Mouse (Mus musculus): ENCODE measurements around the gene Olfr507. TPM values are rescaled to one million over a fixed set of nuclear protein-coding genes. Genes with fewer than 3 reads are reported as not detected.
"Not testable (repeated sequence)": the region's sequence is repeated elsewhere in the genome, so short reads cannot be mapped to it uniquely, and the experiment has no call there.

Gene Olfr507
- total RNA-seq (2014; fragmentation: Nextera tagmentation) (not detected in 2 replicates), total RNA-seq (2017) (0.12 and 0.22 TPM in 2 replicates), polyA plus RNA-seq (2012) (not detected in 2 replicates)

GRCm38 (mm10) chr7:108621514-108621913, at the start of gene Olfr507:
Gene Olfr507, plus strand, starts transcription at chr7:108621814.
- 0 out of 2 replicates have a peak, but pooled peaks cover 2% of the 10 kb centered on the region for H3K9me3 ChIP-seq (replicated peaks)
- no peak for ATAC-seq (ENCODE audit: extremely low read depth, insufficient number of reproducible peaks, low FRiP score, poor library complexity, severe bottlenecking)

DNA sequence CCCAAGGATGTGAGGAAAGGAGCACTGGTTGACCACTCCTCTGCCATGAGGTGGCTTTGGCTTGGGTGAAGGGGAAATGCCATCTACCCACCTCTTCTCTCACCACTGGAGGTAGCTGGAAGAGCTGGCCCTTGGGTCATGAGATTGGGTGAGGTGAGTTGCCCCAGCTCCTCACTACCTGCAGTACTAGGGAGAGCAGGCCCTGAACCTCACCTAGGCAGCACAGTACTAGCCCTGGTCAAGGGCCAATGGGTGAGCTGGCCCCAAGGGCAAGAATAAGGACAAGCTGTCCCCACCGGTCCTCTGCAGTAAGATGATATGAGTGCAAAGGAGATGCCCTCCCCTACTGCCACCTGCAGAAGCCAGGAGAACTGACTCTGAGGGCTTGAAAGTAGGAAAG, 31.8 kb upstream of the Olfr507 start:
- no peak overlapping the region for H3K4me3 ChIP-seq (ENCODE audit: low read depth, low read length)
- no peaks in the 10 kb centered on the region for H3K36me3 ChIP-seq (replicated peaks)
- no peaks in the 10 kb centered on the region for H3K27me3 ChIP-seq (ENCODE audit: insufficient read depth, low read length)
- H3K4me1 ChIP-seq (ENCODE audit: insufficient read depth, low read depth, low read length): no peaks in the 10 kb centered on the region
- no peak for TF ChIP-seq GATA2 (IDR thresholded peaks at IDR 0.05; ENCODE audit: borderline replicate concordance, low read depth, low read length)
- no peak for TF ChIP-seq POLR2AphosphoS5 (IDR thresholded peaks at IDR 0.05; ENCODE audit: insufficient replicate concordance, low read depth, low read length)
- no peak for TF ChIP-seq CTCF (IDR thresholded peaks at IDR 0.05; ENCODE audit: low read depth, low read length)
- no peak for TF ChIP-seq TAL1 (conservative IDR thresholded peaks at IDR 0.05; ENCODE audit: low read depth, low read length)
- no peak for TF ChIP-seq GATA1 (IDR thresholded peaks at IDR 0.05; ENCODE audit: borderline replicate concordance, low read length)
- DNase-seq (ENCODE audit: low spot score) (no peak), ATAC-seq (ENCODE audit: extremely low read depth, insufficient number of reproducible peaks, low FRiP score, poor library complexity, severe bottlenecking) (no peak)
- peaks cover 15% of the 10 kb centered on the region for H3K9me3 ChIP-seq (replicated peaks)

More at GRCm38 (mm10) chr7:108621514-108621913, at the start of gene Olfr507:
- Histone ChIP-seq H3K27me3 (ENCODE audit: insufficient read depth, low read length) (no peaks in the 10 kb centered on the region), H3K4me1 (ENCODE audit: insufficient read depth, low read depth, low read length) (no peaks in the 10 kb centered on the region), H3K36me3 (replicated peaks) (no peaks in the 10 kb centered on the region), H3K4me3 (ENCODE audit: low read depth, low read length) (no peak within 1 kb of the TSS)
- DNase-seq (ENCODE audit: low spot score): no peak
- TF ChIP-seq TAL1 (conservative IDR thresholded peaks at IDR 0.05; ENCODE audit: low read depth, low read length) (no peak), GATA1 (IDR thresholded peaks at IDR 0.05; ENCODE audit: borderline replicate concordance, low read length) (no peak), GATA2 (IDR thresholded peaks at IDR 0.05; ENCODE audit: borderline replicate concordance, low read depth, low read length) (no peak), POLR2AphosphoS5 (IDR thresholded peaks at IDR 0.05; ENCODE audit: insufficient replicate concordance, low read depth, low read length) (no peak), CTCF (IDR thresholded peaks at IDR 0.05; ENCODE audit: low read depth, low read length) (no peak)

GRCm38 (mm10) chr7:108601916-108602315, 19.7 kb upstream of the Olfr507 start:
- H3K9me3 ChIP-seq (replicated peaks); H3K4me1 ChIP-seq (ENCODE audit: insufficient read depth, low read depth, low read length); DNase-seq (ENCODE audit: low spot score); H3K4me3 ChIP-seq (ENCODE audit: low read depth, low read length); H3K36me3 ChIP-seq (replicated peaks); ATAC-seq (ENCODE audit: extremely low read depth, insufficient number of reproducible peaks, low FRiP score, poor library complexity, severe bottlenecking); H3K27me3 ChIP-seq (ENCODE audit: insufficient read depth, low read length): not testable (repeated sequence)

DNA sequence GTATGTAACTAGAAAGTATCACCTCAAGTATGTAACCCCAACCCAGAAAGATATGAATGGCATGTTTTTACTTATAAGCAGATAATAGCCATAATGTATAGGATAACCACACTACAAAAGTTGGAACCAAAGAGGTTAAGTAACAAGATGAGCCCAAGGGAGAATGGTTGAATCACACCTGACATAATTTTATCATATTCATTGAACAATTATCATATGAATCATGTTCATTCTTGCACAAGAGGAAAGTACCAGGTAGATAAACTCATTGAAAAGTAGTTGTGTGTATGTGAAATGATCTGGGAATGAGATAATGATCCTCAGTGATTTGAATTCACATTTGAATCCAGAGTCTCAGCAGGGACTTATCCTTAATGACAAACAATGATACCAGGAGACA, 11.1 kb upstream of the Olfr507 start, which contains the start of gene Olfr506:
TSS of gene Olfr506 (plus strand) at position 301 of the 400 bp plus-strand sequence.
- Histone ChIP-seq H3K27me3 (ENCODE audit: insufficient read depth, low read length) (no peaks in the 10 kb centered on the region), H3K4me3 (ENCODE audit: low read depth, low read length) (no peak within 1 kb of the TSS), H3K4me1 (ENCODE audit: insufficient read depth, low read depth, low read length) (no peaks in the 10 kb centered on the region), H3K9me3 (replicated peaks) (0 out of 2 replicates have a peak, but pooled peaks cover 3% of the 10 kb centered on the region), H3K36me3 (replicated peaks) (no peaks in the 10 kb centered on the region)
- DNase-seq (ENCODE audit: low spot score) (no peak), ATAC-seq (ENCODE audit: extremely low read depth, insufficient number of reproducible peaks, low FRiP score, poor library complexity, severe bottlenecking) (no peak)
- TF ChIP-seq CTCF (IDR thresholded peaks at IDR 0.05; ENCODE audit: low read depth, low read length): no peak
- TF ChIP-seq GATA2 (IDR thresholded peaks at IDR 0.05; ENCODE audit: borderline replicate concordance, low read depth, low read length): no peak

DNA sequence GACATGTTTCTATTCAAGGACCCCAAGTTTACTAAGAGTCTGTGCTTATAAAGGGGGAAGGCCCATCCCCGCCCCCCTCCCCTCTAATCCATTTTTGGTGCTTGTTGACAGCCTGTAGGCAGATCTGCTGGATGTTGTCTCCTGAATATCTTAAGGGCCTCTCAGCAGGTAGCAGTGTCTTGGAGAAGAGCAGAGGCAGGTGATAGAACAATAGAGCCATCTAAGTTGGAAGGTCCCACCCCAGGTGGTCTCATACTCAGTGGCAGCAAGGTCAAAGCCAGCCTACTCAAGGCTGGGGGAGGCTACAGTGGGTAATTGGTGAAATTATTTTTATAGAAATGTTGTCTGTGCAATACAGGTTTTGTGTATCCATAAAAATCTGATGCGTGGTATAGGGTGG, 7.5 kb upstream of the Olfr507 start:
- no peaks in the 10 kb centered on the region for H3K36me3 ChIP-seq (replicated peaks)
- no peak overlapping the region for H3K4me3 ChIP-seq (ENCODE audit: low read depth, low read length)
- H3K27me3 ChIP-seq (ENCODE audit: insufficient read depth, low read length): no peaks in the 10 kb centered on the region
- ATAC-seq (ENCODE audit: extremely low read depth, insufficient number of reproducible peaks, low FRiP score, poor library complexity, severe bottlenecking): no peak
- no peaks in the 10 kb centered on the region for H3K4me1 ChIP-seq (ENCODE audit: insufficient read depth, low read depth, low read length)
- no peak for DNase-seq (ENCODE audit: low spot score)
- TF ChIP-seq TAL1 (conservative IDR thresholded peaks at IDR 0.05; ENCODE audit: low read depth, low read length) (no peak), GATA2 (IDR thresholded peaks at IDR 0.05; ENCODE audit: borderline replicate concordance, low read depth, low read length) (no peak), CTCF (IDR thresholded peaks at IDR 0.05; ENCODE audit: low read depth, low read length) (no peak), POLR2AphosphoS5 (IDR thresholded peaks at IDR 0.05; ENCODE audit: insufficient replicate concordance, low read depth, low read length) (no peak), GATA1 (IDR thresholded peaks at IDR 0.05; ENCODE audit: borderline replicate concordance, low read length) (no peak)
- no peaks in the 10 kb centered on the region for H3K9me3 ChIP-seq (replicated peaks)

DNA sequence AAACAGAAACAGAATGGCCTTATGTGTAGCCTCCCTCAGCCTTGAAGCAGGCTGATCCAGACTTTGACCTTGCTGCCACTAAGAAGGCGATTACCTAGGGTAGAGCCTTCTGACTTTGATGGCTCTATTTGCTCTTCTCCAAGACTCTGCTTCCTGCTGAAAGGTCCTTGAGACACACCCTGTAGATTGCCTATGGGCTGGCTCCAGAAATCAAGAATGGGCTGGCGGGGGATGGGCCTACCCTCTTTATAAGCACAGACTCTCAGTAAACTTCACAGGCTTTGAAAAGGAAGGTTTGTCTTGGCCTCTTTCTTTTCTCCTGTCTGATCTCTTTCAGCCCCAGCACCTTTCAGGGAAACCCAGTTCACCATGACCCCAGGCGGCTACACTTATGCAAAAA, 4.8 kb upstream of the Olfr507 start:
- not testable (repeated sequence) for DNase-seq (ENCODE audit: low spot score); H3K36me3 ChIP-seq (replicated peaks); H3K9me3 ChIP-seq (replicated peaks); ATAC-seq (ENCODE audit: extremely low read depth, insufficient number of reproducible peaks, low FRiP score, poor library complexity, severe bottlenecking); H3K4me1 ChIP-seq (ENCODE audit: insufficient read depth, low read depth, low read length); H3K27me3 ChIP-seq (ENCODE audit: insufficient read depth, low read length); H3K4me3 ChIP-seq (ENCODE audit: low read depth, low read length)

GRCm38 (mm10) chr7:108629694-108630093, 8.1 kb downstream of the Olfr507 start, which contains the start of gene Olfr508:
Gene Olfr508, plus strand, starts transcription at chr7:108629994.
- DNase-seq (ENCODE audit: low spot score) (no peak), ATAC-seq (ENCODE audit: extremely low read depth, insufficient number of reproducible peaks, low FRiP score, poor library complexity, severe bottlenecking) (no peak)
- H3K4me3 ChIP-seq (ENCODE audit: low read depth, low read length): no peak within 1 kb of the TSS
- TF ChIP-seq GATA1 (IDR thresholded peaks at IDR 0.05; ENCODE audit: borderline replicate concordance, low read length) (no peak), TAL1 (conservative IDR thresholded peaks at IDR 0.05; ENCODE audit: low read depth, low read length) (no peak), CTCF (IDR thresholded peaks at IDR 0.05; ENCODE audit: low read depth, low read length) (no peak), POLR2AphosphoS5 (IDR thresholded peaks at IDR 0.05; ENCODE audit: insufficient replicate concordance, low read depth, low read length) (no peak), GATA2 (IDR thresholded peaks at IDR 0.05; ENCODE audit: borderline replicate concordance, low read depth, low read length) (no peak)
- 0 out of 2 replicates have a peak, but pooled peaks cover 2% of the 10 kb centered on the region for H3K9me3 ChIP-seq (replicated peaks)
- H3K4me1 ChIP-seq (ENCODE audit: insufficient read depth, low read depth, low read length): no peaks in the 10 kb centered on the region
- no peaks in the 10 kb centered on the region for H3K27me3 ChIP-seq (ENCODE audit: insufficient read depth, low read length)
- no peaks in the 10 kb centered on the region for H3K36me3 ChIP-seq (replicated peaks)
